Mouse (Mus musculus) left cerebral cortex, postnatal 36 days (tissue): ENCODE data around the gene Lurap1. TPM values are rescaled to one million over a fixed set of nuclear protein-coding genes. Genes with fewer than 3 reads are reported as not detected.

Experiments used
- DNase-seq, 2 experiments: peaks; one replicate each; pipeline ENCODE4 v3.0.0; 2021 to 2022; ENCODE audit warnings: low spot score in 2 of 2, mixed read lengths in 1 of 2
- intact Hi-C: fragments of 180-260 bp; cut with DNase I; formaldehyde crosslinking; loops from one replicate; pipeline ENCODE4 v1.15.1; 2025
- total RNA-seq, 2 experiments: library from RNA; stranded (reverse); gene quantifications; 2 replicates each; pipeline ENCODE4 v1.2.3; 2021

The Lurap1 gene
- total RNA-seq, 2 experiments from 2014 or later: 27.2 to 35.8 TPM

GRCm38 (mm10) chr4:116164759-116165554 is 13.8 kb upstream of the Lurap1 start:
- intact Hi-C loops: loop anchor here (5.0 to 10.0 kb wide), 2 partner anchors 390 to 432 kb away; partner anchors contain the start of genes Ccdc17, Gpbp1l1 and Tmem69

GRCm38 (mm10) chr4:116162142-116162541 is 11.0 kb upstream of the Lurap1 start:
- no peak for DNase-seq
- intact Hi-C loops: loop anchor here (5.0 to 10.0 kb wide), 2 partner anchors 393 to 435 kb away; partner anchors contain the start of genes Ccdc17, Gpbp1l1 and Tmem69

More at GRCm38 (mm10) chr4:116164759-116165554, 13.8 kb upstream of the Lurap1 start:
- DNase-seq: no peak

- intact Hi-C loops: loop anchor here (5.0 to 10.0 kb wide), 2 partner anchors 394 to 437 kb away; partner anchors contain the start of genes Ccdc17, Gpbp1l1 and Tmem69
- peak; percentile 81 to 88 for DNase-seq
These were observed 9.6 kb upstream of the Lurap1 start for GRCm38 (mm10) chr4:116160769-116161168.

- intact Hi-C loops: loop anchor here (5.0 to 10.0 kb wide), 2 partner anchors 395 to 437 kb away; partner anchors contain the start of genes Ccdc17, Gpbp1l1 and Tmem69
- peak; percentile 50 to 57 for DNase-seq
These were observed 8.8 kb upstream of the Lurap1 start for GRCm38 (mm10) chr4:116159912-116160311.

- DNase-seq: no peak
- intact Hi-C loops: no loop called here
These were observed 6.7 kb upstream of the Lurap1 start for GRCm38 (mm10) chr4:116157882-116158281.

GRCm38 (mm10) chr4:116152702-116153101 is 1.6 kb upstream of the Lurap1 start:
- intact Hi-C loops: no loop called here
- no peak for DNase-seq

- intact Hi-C loops: no loop called here
These were observed 296 bp downstream of the Lurap1 start for GRCm38 (mm10) chr4:116150862-116151221.

GRCm38 (mm10) chr4:116150156-116150861 is 829 bp downstream of the Lurap1 start:
- peak; percentile 56 to 73 for DNase-seq
- intact Hi-C loops: no loop called here

More at GRCm38 (mm10) chr4:116150862-116151221, 296 bp downstream of the Lurap1 start:
- DNase-seq: no peak

- no peak for DNase-seq
- intact Hi-C loops: no loop called here
These were observed 1.4 kb downstream of the Lurap1 start for GRCm38 (mm10) chr4:116149812-116150155.

GRCm38 (mm10) chr4:116143891-116144717 is 7.0 kb downstream of the Lurap1 start:
- intact Hi-C loops: no loop called here

GRCm38 (mm10) chr4:116143317-116143811 is 7.8 kb downstream of the Lurap1 start:
- intact Hi-C loops: no loop called here
- no peak for DNase-seq

More at GRCm38 (mm10) chr4:116143891-116144717, 7.0 kb downstream of the Lurap1 start:
- peak; percentile 72 to 79 for DNase-seq

- intact Hi-C loops: no loop called here
- no peak for DNase-seq
These were observed 8.9 kb downstream of the Lurap1 start for GRCm38 (mm10) chr4:116142269-116142668.

- intact Hi-C loops: no loop called here
- DNase-seq: no peak
These were observed 9.4 kb downstream of the Lurap1 start for GRCm38 (mm10) chr4:116141736-116142135.

GRCm38 (mm10) chr4:116140801-116141574 is 10.2 kb downstream of the Lurap1 start:
- intact Hi-C loops: no loop called here
- no peak for DNase-seq

- DNase-seq: no peak
- intact Hi-C loops: no loop called here
These were observed 13.6 kb downstream of the Lurap1 start for GRCm38 (mm10) chr4:116137421-116137996.

GRCm38 (mm10) chr4:116134990-116135389 is 16.1 kb downstream of the Lurap1 start:
- intact Hi-C loops: no loop called here

GRCm38 (mm10) chr4:116133126-116133525 is 18.0 kb downstream of the Lurap1 start:
- no peak for DNase-seq
- intact Hi-C loops: no loop called here

More at GRCm38 (mm10) chr4:116134990-116135389, 16.1 kb downstream of the Lurap1 start:
- DNase-seq: no peak

GRCm38 (mm10) chr4:116127956-116128355 is 23.2 kb downstream of the Lurap1 start:
- intact Hi-C loops: no loop called here
- DNase-seq: no peak
